Mouse (Mus musculus) thymus, adult 2 months (tissue): ENCODE data around the gene Sumf1.

Experiments
- CTCF ChIP-seq: fragments of 200-500 bp; IDR thresholded peaks from 2 replicates; pipeline ENCODE4 v1.5.1; 2012; ENCODE audit warnings: mild to moderate bottlenecking, control low read depth, low read length, moderate library complexity, borderline replicate concordance; ENCODE audit not compliant: control insufficient read depth, poor library complexity, insufficient read depth; ENCODE audit errors: extremely low read depth
- POLR2A ChIP-seq: fragments of 200-500 bp; IDR thresholded peaks from 2 replicates; pipeline ENCODE4 v1.6.1; 2012; ENCODE audit warnings: mild to moderate bottlenecking, low read length, control low read depth, moderate library complexity; ENCODE audit not compliant: control insufficient read depth, poor library complexity, insufficient read depth; ENCODE audit errors: extremely low read depth

GRCm38 (mm10) chr6:108165598-108165997 lies 19.8 kb downstream of the Sumf1 start:
- TF ChIP-seq POLR2A (no peak), CTCF (no peak)
